Mouse (Mus musculus) heart, adult 8-10 months (tissue): ENCODE data around the gene Manf. TPM values are rescaled to one million over a fixed set of nuclear protein-coding genes. Genes with fewer than 3 reads are reported as not detected.

Experiments
- DNase-seq: peaks from one replicate; pipeline ENCODE4 v3.0.0; 2022; ENCODE audit warnings: low spot score
- total RNA-seq, 4 experiments: library from RNA; stranded (reverse); gene quantifications; 2 replicates each; pipeline ENCODE4 v1.2.4; 2022

Gene Manf
- 100 to 1,000 TPM; 112 to 170 (median 145) TPM for total RNA-seq

- DNase-seq = peak; percentile 98
These were observed at the start of gene Manf for GRCm38 (mm10) chr9:106891829-106892551. Manf (minus strand) TSS chr9:106891979.

GRCm38 (mm10) chr9:106934998-106935397 lies 43.2 kb upstream of the Manf start:
- DNase-seq = no peak

GRCm38 (mm10) chr9:106914878-106915277 lies 23.1 kb upstream of the Manf start:
- DNase-seq = no peak

- DNase-seq = no peak
These were observed 22.0 kb upstream of the Manf start for GRCm38 (mm10) chr9:106913759-106914158.

- DNase-seq = no peak
These were observed 19.8 kb upstream of the Manf start for GRCm38 (mm10) chr9:106911624-106912023.

- no peak for DNase-seq
These were observed 16.9 kb upstream of the Manf start for GRCm38 (mm10) chr9:106908715-106909114.

GRCm38 (mm10) chr9:106908174-106908573 lies 16.4 kb upstream of the Manf start:
- DNase-seq = no peak

GRCm38 (mm10) chr9:106906597-106906996 lies 14.8 kb upstream of the Manf start:
- DNase-seq = no peak

GRCm38 (mm10) chr9:106903791-106904134 lies 12.0 kb upstream of the Manf start:
- peak; percentile 45 for DNase-seq

- no peak for DNase-seq
These were observed 11.5 kb upstream of the Manf start for GRCm38 (mm10) chr9:106903099-106903790.

GRCm38 (mm10) chr9:106901596-106901995 lies 9.8 kb upstream of the Manf start:
- no peak for DNase-seq

- DNase-seq = no peak
These were observed 7.1 kb upstream of the Manf start for GRCm38 (mm10) chr9:106898901-106899300.

GRCm38 (mm10) chr9:106893327-106893726 lies 1.5 kb upstream of the Manf start:
- DNase-seq = no peak

GRCm38 (mm10) chr9:106892552-106892875 lies 735 bp upstream of the Manf start:
- DNase-seq = no peak

GRCm38 (mm10) chr9:106891341-106891741 lies 438 bp downstream of the Manf start:
- DNase-seq = no peak

- DNase-seq = no peak
These were observed 1.1 kb downstream of the Manf start for GRCm38 (mm10) chr9:106890496-106891240.

- DNase-seq = no peak
These were observed 2.5 kb downstream of the Manf start for GRCm38 (mm10) chr9:106889321-106889720.

GRCm38 (mm10) chr9:106888346-106888745 lies 3.4 kb downstream of the Manf start:
- DNase-seq = no peak

- peak; percentile 95 for DNase-seq
These were observed 4.7 kb downstream of the Manf start, which contains the start of gene Rbm15b for GRCm38 (mm10) chr9:106886828-106887702. Rbm15b (minus strand) TSS chr9:106887428.

GRCm38 (mm10) chr9:106885901-106886731 lies 5.7 kb downstream of the Manf start:
- DNase-seq = no peak
